Mouse (Mus musculus) ES-E14 (cell line): ENCODE measurements at regions not wholly inside any gene's neighbourhood (a gene's known extent, or its start where the extent isn't known, plus 50 kb on each side); places are given as distances from the start of the nearest gene placed in this dataset.

Source experiments
- DNase-seq: peaks from one replicate; pipeline ENCODE4 v3.0.0-alpha.2; 2013; ENCODE audit warnings: low read depth, low spot score
- H3K27ac ChIP-seq: 2 replicates; pipeline ENCODE4 v1.5.1; 2012; ENCODE audit warnings: low read depth, mild to moderate bottlenecking, low read length, moderate library complexity, mixed read lengths; ENCODE audit not compliant: poor library complexity, insufficient read depth, severe bottlenecking
- H3K36me3 ChIP-seq: 2 replicates; pipeline ENCODE4 v1.6.1; 2012; ENCODE audit warnings: mild to moderate bottlenecking, low read length, moderate library complexity, mixed read lengths; ENCODE audit not compliant: control insufficient read depth, poor library complexity, insufficient read depth, severe bottlenecking
- H3K4me1 ChIP-seq, 2 experiments: fragments of 150-350 bp in 1 of 2; sonication (generic) in 1 of 2; 2 replicates each; pipeline ENCODE4 v1.6.1; 2012; ENCODE audit warnings: low read length in 2 of 2, mild to moderate bottlenecking in 1 of 2, mixed read lengths in 1 of 2; ENCODE audit not compliant: control insufficient read depth in 2 of 2, insufficient read depth in 2 of 2, poor library complexity in 1 of 2
- H3K4me3 ChIP-seq, 2 experiments: fragments of 150-350 bp in 1 of 2; sonication (generic) in 1 of 2; 2 replicates each; pipeline ENCODE4 v1.5.1; 2012; ENCODE audit warnings: low read length in 2 of 2, low read depth in 1 of 2, mild to moderate bottlenecking in 1 of 2, mixed read lengths in 1 of 2; ENCODE audit not compliant: insufficient read depth in 1 of 2, poor library complexity in 1 of 2, severe bottlenecking in 1 of 2
- H3K9ac ChIP-seq: 2 replicates; pipeline ENCODE4 v1.6.1; 2012; ENCODE audit warnings: low read depth, mild to moderate bottlenecking, low read length, mixed read lengths; ENCODE audit not compliant: poor library complexity, insufficient read depth, severe bottlenecking
- H3K9me3 ChIP-seq: fragments of 150-350 bp; sonication (generic); 2 replicates; pipeline ENCODE4 v1.6.1; 2012; ENCODE audit warnings: low read depth, mild to moderate bottlenecking, low read length; ENCODE audit not compliant: control insufficient read depth, insufficient read depth
- CHD2 ChIP-seq: IDR thresholded peaks from 2 replicates; pipeline ENCODE4 v1.6.1; 2014; ENCODE audit warnings: mild to moderate bottlenecking, low read depth, low read length, inconsistent platforms
- HCFC1 ChIP-seq: IDR thresholded peaks from 2 replicates; pipeline ENCODE4 v1.6.1; 2012; ENCODE audit warnings: low read length, inconsistent platforms, borderline replicate concordance; ENCODE audit not compliant: insufficient read depth
- MAFK ChIP-seq: IDR thresholded peaks from 2 replicates; pipeline ENCODE4 v1.6.1; 2014; ENCODE audit warnings: mild to moderate bottlenecking, low read depth, low read length, inconsistent platforms; ENCODE audit not compliant: insufficient read depth
- ZC3H11A ChIP-seq: IDR thresholded peaks from 2 replicates; pipeline ENCODE4 v1.6.1; 2012; ENCODE audit warnings: low read depth, mild to moderate bottlenecking, inconsistent platforms, low read length, borderline replicate concordance
- ZNF384 ChIP-seq: IDR thresholded peaks from 2 replicates; pipeline ENCODE4 v1.6.1; 2012; ENCODE audit warnings: low read depth, low read length, inconsistent platforms
- in situ Hi-C, 2 experiments: fragments of 600-800 bp; cut with MboI; formaldehyde crosslinking; loops; one replicate each; pipeline ENCODE4 v1.15.1; 2025; ENCODE audit warnings: low sequenced_read_pairs in 2 of 2, inconsistent platforms in 1 of 2; ENCODE audit not compliant: unreplicated experiment in 2 of 2

GRCm38 (mm10) chr5:101326122-101326521 lies 338.7 kb downstream of the Nkx6-1 start:
- TF ChIP-seq CHD2, result no peak
- TF ChIP-seq MAFK, result peak; percentile 93
- no peak for DNase-seq
- in situ Hi-C loops, result no loop called here

DNA sequence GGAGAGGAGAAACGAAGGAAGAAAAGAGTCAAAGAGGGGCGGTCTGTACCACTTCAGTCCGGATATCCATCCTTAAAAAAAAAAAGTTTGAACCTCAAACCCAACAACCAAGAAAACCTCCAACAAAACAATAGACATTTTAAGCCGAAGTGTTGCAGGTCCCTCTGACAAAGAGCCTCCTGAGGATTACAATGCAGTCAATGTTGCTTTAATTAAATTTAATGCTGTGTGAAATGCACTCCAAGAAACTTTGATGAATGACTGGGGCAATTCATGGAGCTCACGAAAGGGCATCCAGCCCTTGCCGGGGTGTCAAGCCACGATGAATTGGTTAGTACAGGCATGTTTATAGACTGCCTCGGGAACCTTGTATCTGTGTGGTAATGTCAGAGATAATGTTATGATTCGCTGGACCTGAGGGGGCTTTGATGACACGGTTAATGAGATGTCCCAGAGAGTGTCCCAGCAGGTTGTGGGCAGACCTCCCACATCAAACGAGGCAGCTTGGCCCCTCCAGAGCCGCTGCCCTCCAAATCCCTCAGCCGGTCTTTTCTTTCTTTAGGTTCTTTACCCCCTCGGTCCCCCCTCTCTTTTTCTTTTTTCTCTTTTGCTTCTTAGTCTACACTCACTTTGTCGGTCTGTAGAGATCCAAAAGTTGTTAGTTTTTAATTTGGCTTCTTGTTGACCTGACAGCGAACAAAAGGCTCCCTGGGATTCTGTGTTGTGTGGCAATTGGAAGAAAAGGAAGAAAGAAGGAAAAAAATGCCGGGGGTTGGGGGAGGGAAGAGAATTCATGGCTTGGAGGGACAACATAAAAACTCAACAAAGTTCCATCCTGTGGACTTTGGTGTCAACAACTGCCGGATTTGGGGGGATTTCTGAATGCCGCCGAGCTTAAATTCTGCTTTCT lies 341.5 kb downstream of the Nkx6-1 start:
- in situ Hi-C loops, result no loop called here
- TF ChIP-seq MAFK (no peak), ZC3H11A (no peak), HCFC1 (no peak), ZNF384 (no peak), CHD2 (no peak)
- H3K4me3 ChIP-seq, result no peak overlapping the region

More at GRCm38 (mm10) chr5:101326122-101326521, 338.7 kb downstream of the Nkx6-1 start:
- no peaks in the 10 kb centered on the region for H3K4me1 ChIP-seq
- H3K9me3 ChIP-seq, result no peaks in the 10 kb centered on the region
- H3K36me3 ChIP-seq, result no peaks in the 10 kb centered on the region
- H3K27ac ChIP-seq, result no peak overlapping the region
- H3K9ac ChIP-seq, result no peak overlapping the region
- H3K4me3 ChIP-seq, result no peak overlapping the region

DNA sequence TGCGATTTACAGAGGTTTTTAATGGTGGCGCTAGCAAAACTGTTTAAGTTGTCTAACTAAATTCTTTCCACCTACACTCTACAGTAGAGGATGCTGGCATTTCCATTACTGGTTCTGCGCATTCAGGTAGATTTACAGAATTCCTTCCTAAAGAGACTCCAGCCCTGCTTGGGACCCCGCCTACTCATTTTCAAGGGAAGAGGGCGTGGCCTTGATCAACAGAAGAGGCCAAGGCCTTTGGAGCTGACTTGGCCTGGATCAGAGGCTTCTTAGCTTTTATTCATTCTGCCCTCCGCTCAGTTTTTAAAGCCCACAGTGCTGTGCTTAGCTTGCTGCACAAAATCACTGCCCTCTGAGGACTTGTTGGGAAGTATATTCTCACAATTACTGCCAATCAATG lies 364.8 kb downstream of the Nkx6-1 start:
- Histone ChIP-seq H3K4me1 (0 out of 4 replicates have a peak, but pooled peaks cover 0 to 1% of the 10 kb centered on the region in 2 experiments), H3K9me3 (no peaks in the 10 kb centered on the region), H3K27ac (no peak overlapping the region), H3K36me3 (no peaks in the 10 kb centered on the region), H3K4me3 (no peak overlapping the region), H3K9ac (no peak overlapping the region)
- in situ Hi-C loops, result no loop called here
- TF ChIP-seq CHD2 (no peak), MAFK (no peak), ZNF384 (no peak), HCFC1 (no peak), ZC3H11A (no peak)
- DNase-seq, result peak; percentile 33

More for the DNA sequence above, 341.5 kb downstream of the Nkx6-1 start:
- no peak for DNase-seq
- H3K36me3 ChIP-seq, result no peaks in the 10 kb centered on the region
- H3K9ac ChIP-seq, result no peak overlapping the region
- no peak overlapping the region for H3K27ac ChIP-seq
- H3K4me1 ChIP-seq, result no peaks in the 10 kb centered on the region
- no peaks in the 10 kb centered on the region for H3K9me3 ChIP-seq

DNA sequence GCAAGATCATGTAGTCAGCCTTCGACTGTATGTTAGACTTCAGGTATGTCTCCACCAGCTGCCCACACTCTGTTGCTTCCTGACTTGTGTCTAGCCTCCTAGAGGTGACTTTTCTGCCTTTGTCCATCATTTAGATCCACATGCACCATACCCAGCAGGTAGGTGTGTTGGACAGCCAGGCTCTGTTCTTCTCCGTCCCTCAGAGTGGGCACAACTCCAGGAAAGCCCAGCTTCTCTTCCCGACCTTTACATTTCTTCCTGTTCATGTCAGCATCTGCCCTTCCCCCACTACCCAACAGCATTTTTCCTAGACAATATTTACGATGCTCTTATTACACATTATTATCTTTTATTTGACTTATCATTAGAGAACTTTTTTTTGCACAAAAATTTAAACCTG lies 366.4 kb downstream of the Nkx6-1 start:
- no peak for TF ChIP-seq CHD2
- no peak for TF ChIP-seq MAFK
- TF ChIP-seq ZNF384, result no peak
- TF ChIP-seq ZC3H11A, result no peak
- TF ChIP-seq HCFC1, result no peak
- Histone ChIP-seq H3K9ac (no peak overlapping the region), H3K4me1 (0 out of 4 replicates have a peak, but pooled peaks cover 0 to 1% of the 10 kb centered on the region in 2 experiments), H3K27ac (no peak overlapping the region), H3K36me3 (no peaks in the 10 kb centered on the region), H3K9me3 (no peaks in the 10 kb centered on the region), H3K4me3 (no peak overlapping the region)
- no peak for DNase-seq
- in situ Hi-C loops, result no loop called here
